In the genomic region with DNA sequence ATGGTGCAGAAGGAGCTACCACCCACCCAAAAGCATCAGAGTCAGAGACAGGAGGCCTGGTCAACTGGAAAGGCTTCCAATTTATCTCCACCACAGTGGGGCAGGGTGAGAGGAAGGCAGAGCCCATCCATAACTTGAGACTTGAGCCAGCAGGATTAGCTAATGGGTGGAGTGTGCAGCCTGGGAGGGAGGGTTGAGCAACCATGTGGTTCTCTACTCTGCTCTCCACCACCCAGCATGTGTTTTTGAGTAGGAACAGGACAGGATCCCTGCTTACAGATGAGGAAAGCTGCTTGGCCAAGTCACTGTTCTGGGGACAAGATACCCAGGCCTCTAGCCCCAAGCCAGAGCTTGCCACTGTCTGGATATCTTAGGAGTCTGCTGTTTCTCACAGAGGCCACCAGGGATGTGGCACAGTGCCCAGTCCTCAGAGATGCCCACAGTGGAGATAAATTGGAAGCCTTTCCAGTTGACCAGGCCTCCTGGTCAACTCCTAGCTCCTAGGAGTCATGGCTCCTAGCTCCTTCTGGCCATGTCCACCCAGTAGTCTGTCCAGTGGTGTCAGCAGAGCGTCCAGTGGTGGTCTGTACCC, we compare ENCODE assay signal across 9 mouse cellular contexts. TPM values are rescaled to one million over a fixed set of nuclear protein-coding genes. Genes with fewer than 3 reads are reported as not detected.
DNase-seq lines count a peak whose midpoint lies in the region.
"Had no signal": no experiment of that assay in that cellular context is flagged by ENCODE, and none has a peak within 500 bp of the region (broad histone marks: within the 10 kb centered on the region; RNA-seq: fewer than 3 reads in every experiment).

No protein-coding gene starts in this region.

- H3K36me3 ChIP-seq in embryonic facial prominence, embryonic 10.5 days (replicated peaks): no peaks in the 10 kb centered on the region; the same call in 1 of the 2 replicates

- H3K4me3 ChIP-seq in embryonic facial prominence, embryonic 10.5 days: no peak overlapping the region

- peaks cover 25% of the 10 kb centered on the region for H3K4me1 ChIP-seq in embryonic facial prominence, embryonic 10.5 days

- H3K27me3 ChIP-seq in embryonic facial prominence, embryonic 10.5 days (replicated peaks; ENCODE audit: low read depth, poor library complexity, severe bottlenecking): no peaks in the 10 kb centered on the region

- WGBS in embryonic facial prominence, embryonic 10.5 days: 63% methylated on average over 1 of the region's 1 CpGs

- H3K27ac ChIP-seq in embryonic facial prominence, embryonic 10.5 days (replicated peaks): no peak overlapping the region

- H3K9me3 ChIP-seq in embryonic facial prominence, embryonic 10.5 days: no peaks in the 10 kb centered on the region

- DNase-seq in kidney, postnatal 10 days: peak; percentile 56
- DNase-seq in kidney, adult 9 months: no peak
- peak; percentile 38 to 54 for DNase-seq in adrenal gland, postnatal 36 days
- peak; percentile 71 for DNase-seq in cerebellum, adult 8-10 months
- peak; percentile 43 for DNase-seq in lung, postnatal 25 days (ENCODE audit: low spot score)
- no peak for DNase-seq in embryonic facial prominence, embryonic 10.5 days (ENCODE audit: low spot score)
- no peak for DNase-seq in layer of hippocampus, adult 9-10 months (ENCODE audit: low spot score)
- DNase-seq in right cerebral cortex, postnatal 25 days: no peak
- DNase-seq: midbrain, embryonic 14.5 days had no signal

RNA-seq across cellular contexts. Expression of gene Sirpa, which starts 8.5 kb away (rescaled TPM):
- 10 to 100 TPM; 37.5 to 66.5 TPM for total RNA-seq in adrenal gland, postnatal 36 days (2021)
- polyA plus RNA-seq in embryonic facial prominence, embryonic 10.5 days (2016; fragmentation: Nextera tagmentation; extraction: Ambion mirVana): 17.0 and 17.4 TPM in 2 replicates

Comparison
In these comparisons a context has a peak if more than half of its experiments do, and no peak if none do; other contexts are left out.
1. DNase-seq: peak in kidney, postnatal 10 days (single experiment), adrenal gland, postnatal 36 days (2 of 2), cerebellum, adult 8-10 months (single experiment) and lung, postnatal 25 days (single experiment); none in kidney, adult 9 months (single experiment), embryonic facial prominence, embryonic 10.5 days (single experiment), layer of hippocampus, adult 9-10 months (single experiment) and right cerebral cortex, postnatal 25 days (single experiment).